Mouse (Mus musculus) right cerebral cortex, postnatal 36 days (tissue): ENCODE measurements around the gene Pdlim7.
A peak's percentile ranks its signal among the peaks of the same experiment; 100 is the strongest.

ENCODE experiments used
- DNase-seq, 2 experiments: peaks; one replicate each; pipeline ENCODE4 v3.0.0; 2022; ENCODE audit warnings: low spot score in 2 of 2, mixed read lengths in 1 of 2

Pdlim7 gene

GRCm38 (mm10) chr13:55513111-55513748, at the start of gene Pdlim7:
Pdlim7 (minus strand) TSS chr13:55513676.
- DNase-seq = peak; percentile 71 to 74

GRCm38 (mm10) chr13:55557499-55557898, 44.0 kb upstream of the Pdlim7 start:
- DNase-seq = no peak

GRCm38 (mm10) chr13:55555921-55556320, 42.4 kb upstream of the Pdlim7 start:
- no peak for DNase-seq

- DNase-seq = no peak
Observed at GRCm38 (mm10) chr13:55549061-55549460, 35.6 kb upstream of the Pdlim7 start.

GRCm38 (mm10) chr13:55548426-55548825, 35.0 kb upstream of the Pdlim7 start:
- no peak for DNase-seq

GRCm38 (mm10) chr13:55547916-55548315, 34.4 kb upstream of the Pdlim7 start:
- DNase-seq = no peak

GRCm38 (mm10) chr13:55544792-55545191, 31.3 kb upstream of the Pdlim7 start:
- DNase-seq = no peak

- DNase-seq = no peak
Observed at GRCm38 (mm10) chr13:55543447-55543846, 30.0 kb upstream of the Pdlim7 start.

- no peak for DNase-seq
Observed at GRCm38 (mm10) chr13:55542891-55543290, 29.4 kb upstream of the Pdlim7 start.

- DNase-seq = no peak
Observed at GRCm38 (mm10) chr13:55540933-55541332, 27.5 kb upstream of the Pdlim7 start.

GRCm38 (mm10) chr13:55536194-55537175, 23.0 kb upstream of the Pdlim7 start, which contains the start of gene Ddx41:
Ddx41 (minus strand) TSS chr13:55536658.
- DNase-seq = peak; percentile 100

- DNase-seq = no peak
Observed at GRCm38 (mm10) chr13:55535796-55536193, 22.3 kb upstream of the Pdlim7 start.

GRCm38 (mm10) chr13:55535191-55535590, 21.7 kb upstream of the Pdlim7 start:
- DNase-seq = no peak

GRCm38 (mm10) chr13:55529198-55529915, 15.9 kb upstream of the Pdlim7 start, which contains the start of gene Dok3:
Dok3 (minus strand) TSS chr13:55529296.
- no peak for DNase-seq

GRCm38 (mm10) chr13:55527834-55528772, 14.6 kb upstream of the Pdlim7 start:
- no peak for DNase-seq

- DNase-seq = no peak
Observed at GRCm38 (mm10) chr13:55527212-55527611, 13.7 kb upstream of the Pdlim7 start.

- no peak for DNase-seq
Observed at GRCm38 (mm10) chr13:55525733-55526553, 12.5 kb upstream of the Pdlim7 start.

GRCm38 (mm10) chr13:55523951-55524600, 10.6 kb upstream of the Pdlim7 start:
- DNase-seq = no peak

GRCm38 (mm10) chr13:55523278-55523677, 9.8 kb upstream of the Pdlim7 start:
- DNase-seq = no peak
